Mouse (Mus musculus): Measurements from ENCODE around the gene Prcp. TPM values are rescaled to one million over a fixed set of nuclear protein-coding genes. Genes with fewer than 3 reads are reported as not detected.
A peak's percentile ranks its signal among the peaks of the same experiment; 100 is the strongest.

Prcp gene
- polyA plus RNA-seq, 1 experiment from 2014 or later: 22.8 TPM

DNA sequence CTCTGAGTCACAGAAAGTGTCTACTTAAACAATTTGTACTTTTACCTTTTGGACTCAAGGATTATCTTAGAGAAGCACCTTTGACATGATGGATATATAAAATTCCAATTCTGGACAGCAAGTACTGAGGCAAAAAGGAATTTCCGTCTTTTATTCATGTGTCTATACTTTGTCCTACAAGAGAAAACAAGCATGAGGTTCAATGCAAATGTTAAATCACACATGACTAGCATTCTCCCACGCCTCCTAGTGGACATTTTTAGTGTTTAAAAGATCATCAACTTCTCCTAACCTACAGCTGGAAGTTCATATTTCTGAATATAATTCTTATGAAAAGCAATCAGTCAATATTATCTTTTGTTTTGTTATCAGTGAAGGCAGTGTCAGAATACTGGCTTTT, 7.7 kb upstream of the Prcp start:
- Histone ChIP-seq H3K4me3 (ENCODE audit: low read length) (no peak overlapping the region), H3K4me2 (ENCODE audit: low read depth, low read length) (no peak overlapping the region), H3K27me3 (replicated peaks; ENCODE audit: control insufficient read depth, insufficient read depth, low read length) (no peaks in the 10 kb centered on the region), H3K9ac (ENCODE audit: low read depth, low read length) (no peak overlapping the region), H3K9me3 (ENCODE audit: control insufficient read depth, low read length) (no peaks in the 10 kb centered on the region), H3K27ac (ENCODE audit: low read length) (no peak overlapping the region), H3K36me3 (ENCODE audit: control insufficient read depth, insufficient read depth, low read length) (0 out of 2 replicates have a peak, but pooled peaks cover 2% of the 10 kb centered on the region), H3K4me1 (ENCODE audit: control insufficient read depth, insufficient read depth, low read length) (no peaks in the 10 kb centered on the region)
- no peak for ATAC-seq
- WGBS: 31% methylated on average over 2 of the region's 2 CpGs

- Histone ChIP-seq H3K27me3 (replicated peaks; ENCODE audit: control insufficient read depth, insufficient read depth, low read length) (no peaks in the 10 kb centered on the region), H3K9me3 (ENCODE audit: control insufficient read depth, low read length) (no peaks in the 10 kb centered on the region), H3K36me3 (ENCODE audit: control insufficient read depth, insufficient read depth, low read length) (0 out of 2 replicates have a peak, but pooled peaks cover 2% of the 10 kb centered on the region), H3K4me1 (ENCODE audit: control insufficient read depth, insufficient read depth, low read length) (peaks cover 7% of the 10 kb centered on the region; the same call in 1 of the 2 replicates), H3K4me3 (ENCODE audit: low read length) (no peak overlapping the region), H3K27ac (ENCODE audit: low read length) (no peak overlapping the region), H3K4me2 (ENCODE audit: low read depth, low read length) (no peak overlapping the region), H3K9ac (ENCODE audit: low read depth, low read length) (no peak overlapping the region)
- no peak for ATAC-seq
- 70% methylated on average over 3 of the region's 3 CpGs for WGBS
These were observed 4.1 kb upstream of the Prcp start for GRCm38 (mm10) chr7:92870161-92870560.

- Histone ChIP-seq H3K4me3 (ENCODE audit: low read length) (no peak overlapping the region), H3K9me3 (ENCODE audit: control insufficient read depth, low read length) (no peaks in the 10 kb centered on the region), H3K27me3 (replicated peaks; ENCODE audit: control insufficient read depth, insufficient read depth, low read length) (no peaks in the 10 kb centered on the region), H3K9ac (ENCODE audit: low read depth, low read length) (no peak overlapping the region), H3K4me2 (ENCODE audit: low read depth, low read length) (no peak overlapping the region), H3K4me1 (ENCODE audit: control insufficient read depth, insufficient read depth, low read length) (peaks cover 12% of the 10 kb centered on the region), H3K36me3 (ENCODE audit: control insufficient read depth, insufficient read depth, low read length) (0 out of 2 replicates have a peak, but pooled peaks cover 2% of the 10 kb centered on the region), H3K27ac (ENCODE audit: low read length) (no peak overlapping the region)
- WGBS: 88% methylated on average over 4 of the region's 4 CpGs
- no peak for ATAC-seq
These were observed 2.7 kb upstream of the Prcp start for GRCm38 (mm10) chr7:92871596-92871995.

DNA sequence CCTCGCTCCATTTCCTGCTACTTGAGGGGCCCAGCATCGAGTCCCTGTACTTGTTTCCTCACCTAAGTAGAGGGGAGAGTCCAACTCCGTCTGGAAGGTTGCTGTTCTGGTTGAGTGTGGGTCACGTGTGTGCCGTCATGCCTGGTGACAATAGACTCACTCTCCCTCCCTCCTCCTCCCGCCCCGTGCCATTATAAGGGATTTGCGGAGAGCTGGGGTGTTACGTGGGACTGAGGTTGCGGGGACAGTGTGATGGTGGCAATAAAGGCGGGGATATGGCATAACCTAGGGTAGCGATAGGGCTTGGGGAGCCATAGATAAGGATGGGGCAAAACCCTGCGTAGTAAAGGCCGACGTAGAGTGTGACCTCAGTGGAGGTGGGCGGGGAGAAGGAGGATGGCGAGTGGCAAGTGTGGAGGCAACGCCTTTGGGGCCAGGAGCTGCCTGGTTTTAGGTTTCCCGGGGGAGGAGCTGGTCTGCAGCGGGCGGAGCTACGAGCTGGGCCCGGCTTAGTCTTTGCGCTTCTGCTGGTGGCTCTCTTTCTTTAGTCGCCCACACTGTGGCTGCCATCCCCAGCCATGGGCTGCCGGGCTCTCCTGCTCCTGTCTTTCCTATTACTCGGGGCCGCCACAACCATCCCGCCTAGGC, 615 bp downstream of the Prcp start:
- WGBS: under 1% methylated on average over 29 of the region's 29 CpGs

GRCm38 (mm10) chr7:92876066-92876465, 1.8 kb downstream of the Prcp start:
- H3K4me1 ChIP-seq (ENCODE audit: control insufficient read depth, insufficient read depth, low read length): peaks cover 12% of the 10 kb centered on the region
- ATAC-seq: no peak
- H3K4me3 ChIP-seq (ENCODE audit: low read length): peak overlapping the region; percentile 73
- 37% methylated on average over 3 of the region's 3 CpGs for WGBS
- peak overlapping the region; percentile 61 for H3K27ac ChIP-seq (ENCODE audit: low read length)
- no peaks in the 10 kb centered on the region for H3K36me3 ChIP-seq (ENCODE audit: control insufficient read depth, insufficient read depth, low read length)
- H3K9ac ChIP-seq (ENCODE audit: low read depth, low read length): peak overlapping the region; percentile 29; the same call in 1 of the 2 replicates
- peak overlapping the region; percentile 87 for H3K4me2 ChIP-seq (ENCODE audit: low read depth, low read length)
- no peaks in the 10 kb centered on the region for H3K9me3 ChIP-seq (ENCODE audit: control insufficient read depth, low read length)
- no peaks in the 10 kb centered on the region for H3K27me3 ChIP-seq (replicated peaks; ENCODE audit: control insufficient read depth, insufficient read depth, low read length)

More for the DNA sequence above, 615 bp downstream of the Prcp start:
- ATAC-seq: peak; percentile 92
- Histone ChIP-seq H3K9me3 (ENCODE audit: control insufficient read depth, low read length) (no peaks in the 10 kb centered on the region), H3K4me2 (ENCODE audit: low read depth, low read length) (peak overlapping the region; percentile 87), H3K4me3 (ENCODE audit: low read length) (peak overlapping the region; percentile 73), H3K27ac (ENCODE audit: low read length) (peak overlapping the region; percentile 99), H3K27me3 (replicated peaks; ENCODE audit: control insufficient read depth, insufficient read depth, low read length) (no peaks in the 10 kb centered on the region), H3K9ac (ENCODE audit: low read depth, low read length) (peak overlapping the region; percentile 84), H3K36me3 (ENCODE audit: control insufficient read depth, insufficient read depth, low read length) (no peaks in the 10 kb centered on the region), H3K4me1 (ENCODE audit: control insufficient read depth, insufficient read depth, low read length) (peaks cover 12% of the 10 kb centered on the region)

DNA sequence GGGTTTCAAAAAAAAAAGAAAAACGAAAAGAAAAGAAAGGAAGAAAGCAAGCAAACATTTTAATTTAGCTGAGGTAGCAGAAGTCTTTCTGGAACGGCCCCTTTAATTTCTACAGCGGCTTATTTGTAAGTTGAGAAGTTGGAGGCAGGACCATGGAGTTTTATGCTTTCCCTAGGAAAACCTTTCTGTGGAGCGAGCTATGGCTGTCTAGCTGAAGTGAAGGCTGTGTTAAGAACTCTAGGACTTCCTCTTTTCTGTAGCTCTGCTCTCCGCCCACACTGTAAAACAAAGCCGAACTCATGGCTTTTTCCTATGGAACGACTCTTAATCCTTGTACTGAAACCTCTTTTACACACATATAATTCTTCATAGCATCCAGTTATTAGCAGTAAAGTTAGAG, 2.3 kb downstream of the Prcp start:
- 39% methylated on average over 7 of the region's 7 CpGs for WGBS
- H3K4me1 ChIP-seq (ENCODE audit: control insufficient read depth, insufficient read depth, low read length): peaks cover 12% of the 10 kb centered on the region
- H3K4me2 ChIP-seq (ENCODE audit: low read depth, low read length): peak overlapping the region; percentile 87; the same call in 1 of the 2 replicates
- H3K4me3 ChIP-seq (ENCODE audit: low read length): peak overlapping the region; percentile 27
- H3K9ac ChIP-seq (ENCODE audit: low read depth, low read length): 0 out of 2 replicates have a peak overlapping the region, but pooled peaks have one; percentile 6
- H3K27me3 ChIP-seq (replicated peaks; ENCODE audit: control insufficient read depth, insufficient read depth, low read length): no peaks in the 10 kb centered on the region
- H3K27ac ChIP-seq (ENCODE audit: low read length): peak overlapping the region; percentile 34; the same call in 1 of the 2 replicates
- H3K36me3 ChIP-seq (ENCODE audit: control insufficient read depth, insufficient read depth, low read length): no peaks in the 10 kb centered on the region
- ATAC-seq: no peak
- no peaks in the 10 kb centered on the region for H3K9me3 ChIP-seq (ENCODE audit: control insufficient read depth, low read length)

DNA sequence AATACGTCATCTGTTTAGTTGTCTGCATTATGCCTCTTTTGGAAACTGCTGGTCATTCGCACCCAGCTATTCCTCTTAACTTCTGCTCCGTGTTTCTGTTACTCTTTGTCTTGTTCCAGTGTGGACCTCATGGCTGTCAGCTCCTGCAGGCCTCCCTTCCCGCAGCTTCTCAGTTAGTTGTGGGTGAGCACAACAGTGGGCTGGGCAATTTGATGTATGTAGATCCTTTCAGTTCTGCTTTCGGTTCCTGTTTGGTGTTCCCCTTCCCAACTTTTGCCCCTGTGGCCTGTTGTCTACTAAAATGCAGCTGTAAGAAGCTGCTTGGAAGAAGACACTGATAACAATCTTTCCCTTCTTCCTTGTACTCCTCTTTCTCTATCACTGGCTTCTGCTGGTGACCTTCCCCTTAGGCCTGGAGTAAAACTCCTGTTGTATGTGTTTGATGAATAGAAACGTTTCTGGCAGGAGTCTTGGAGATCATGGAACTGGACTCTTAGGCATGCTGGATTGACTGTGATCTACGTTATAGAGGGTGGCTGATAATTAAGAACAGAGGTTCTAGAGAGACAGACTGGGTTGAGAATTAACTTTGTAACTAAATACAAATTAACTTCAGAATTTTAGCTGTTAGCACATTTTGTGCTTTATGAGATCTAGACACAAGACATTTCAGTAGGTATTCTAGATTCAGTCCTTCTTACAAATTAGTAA, 4.5 kb downstream of the Prcp start:
- H3K4me2 ChIP-seq (ENCODE audit: low read depth, low read length): no peak overlapping the region
- H3K9ac ChIP-seq (ENCODE audit: low read depth, low read length): no peak overlapping the region
- H3K4me1 ChIP-seq (ENCODE audit: control insufficient read depth, insufficient read depth, low read length): peaks cover 5% of the 10 kb centered on the region
- H3K27ac ChIP-seq (ENCODE audit: low read length): no peak overlapping the region
- H3K4me3 ChIP-seq (ENCODE audit: low read length): no peak overlapping the region
- WGBS: 74% methylated on average over 7 of the region's 7 CpGs
- no peaks in the 10 kb centered on the region for H3K27me3 ChIP-seq (replicated peaks; ENCODE audit: control insufficient read depth, insufficient read depth, low read length)
- no peaks in the 10 kb centered on the region for H3K9me3 ChIP-seq (ENCODE audit: control insufficient read depth, low read length)
- H3K36me3 ChIP-seq (ENCODE audit: control insufficient read depth, insufficient read depth, low read length): no peaks in the 10 kb centered on the region
- no peak for ATAC-seq

- whole genome bisulfite sequencing: 87% methylated on average over 9 of the region's 9 CpGs
- Histone ChIP-seq H3K27me3 (replicated peaks; ENCODE audit: control insufficient read depth, insufficient read depth, low read length) (no peaks in the 10 kb centered on the region), H3K4me2 (ENCODE audit: low read depth, low read length) (no peak overlapping the region), H3K36me3 (ENCODE audit: control insufficient read depth, insufficient read depth, low read length) (no peaks in the 10 kb centered on the region), H3K4me1 (ENCODE audit: control insufficient read depth, insufficient read depth, low read length) (peaks cover 7% of the 10 kb centered on the region; the same call in 1 of the 2 replicates), H3K27ac (ENCODE audit: low read length) (no peak overlapping the region), H3K9me3 (ENCODE audit: control insufficient read depth, low read length) (no peaks in the 10 kb centered on the region), H3K9ac (ENCODE audit: low read depth, low read length) (no peak overlapping the region), H3K4me3 (ENCODE audit: low read length) (no peak overlapping the region)
- peak; percentile 36; the same call in 1 of the 2 replicates for ATAC-seq
These were observed 9.8 kb downstream of the Prcp start for GRCm38 (mm10) chr7:92883850-92884716.
